Mouse (Mus musculus): Measurements from ENCODE around the gene Chrd. TPM values are rescaled to one million over a fixed set of nuclear protein-coding genes. Genes with fewer than 3 reads are reported as not detected.
A peak's percentile ranks its signal among the peaks of the same experiment; 100 is the strongest.

The Chrd gene
- polyA plus RNA-seq, 2 experiments, result 11.6 to 38.9 TPM

- DNase-seq (ENCODE audit: low spot score) (no peak), ATAC-seq (ENCODE audit: low FRiP score, low read depth) (no peak)
- H3K27ac ChIP-seq (replicated peaks; ENCODE audit: low read depth, low read length), result no peak overlapping the region
- no peak for TF ChIP-seq POLR2A (IDR thresholded peaks at IDR 0.05; ENCODE audit: borderline replicate concordance, extremely low read depth, insufficient read depth, insufficient read length)
- H3K4me2 ChIP-seq (replicated peaks; ENCODE audit: low read depth, low read length, severe bottlenecking), result no peak overlapping the region
- H3K9me3 ChIP-seq (ENCODE audit: control insufficient read depth, low read length), result no peaks in the 10 kb centered on the region
- 45% methylated on average over 5 of the region's 5 CpGs for WGBS
- no peak overlapping the region for H3K4me3 ChIP-seq (replicated peaks; ENCODE audit: low read length)
- H3K36me3 ChIP-seq (ENCODE audit: control insufficient read depth, insufficient read depth, low read length), result no peaks in the 10 kb centered on the region; the same call in 1 of the 2 replicates
- H3K4me1 ChIP-seq (ENCODE audit: control insufficient read depth, insufficient read depth, low read length), result peaks cover 7% of the 10 kb centered on the region; the same call in 1 of the 2 replicates
- no peak overlapping the region for H3K9ac ChIP-seq (ENCODE audit: low read depth, low read length, severe bottlenecking)
- H3K27me3 ChIP-seq (ENCODE audit: control insufficient read depth, insufficient read depth, low read length), result peaks cover 16% of the 10 kb centered on the region
These were observed 2.6 kb upstream of the Chrd start for GRCm38 (mm10) chr16:20730293-20730711.

DNA sequence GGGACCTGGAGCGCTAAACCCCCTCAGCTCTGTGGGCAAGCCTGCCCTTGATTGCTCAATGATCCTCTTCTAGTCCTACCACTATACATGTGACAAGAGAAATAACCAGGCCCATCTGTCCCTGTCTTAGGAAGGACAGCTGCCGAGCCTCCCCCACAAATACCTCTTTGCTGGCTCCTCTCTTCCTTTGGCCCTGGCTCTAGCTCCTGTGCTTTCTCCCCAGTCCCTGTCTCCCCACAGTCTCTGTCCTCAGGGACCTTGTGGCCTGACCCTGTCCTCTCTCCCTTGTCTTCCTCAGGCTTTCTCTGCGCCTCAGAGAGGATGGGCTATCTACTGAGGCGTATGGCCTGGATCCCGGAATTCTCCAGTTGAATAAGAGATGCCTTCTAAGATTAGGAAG, 1.2 kb upstream of the Chrd start:
- TF ChIP-seq POLR2A (IDR thresholded peaks at IDR 0.05; ENCODE audit: borderline replicate concordance, extremely low read depth, insufficient read depth, insufficient read length), result no peak
- ATAC-seq (ENCODE audit: low FRiP score, low read depth) (no peak), DNase-seq (ENCODE audit: low spot score) (no peak)
- peaks cover 7% of the 10 kb centered on the region; the same call in 1 of the 2 replicates for H3K4me1 ChIP-seq (ENCODE audit: control insufficient read depth, insufficient read depth, low read length)
- no peak overlapping the region for H3K4me2 ChIP-seq (replicated peaks; ENCODE audit: low read depth, low read length, severe bottlenecking)
- WGBS, result 69% methylated on average over 5 of the region's 5 CpGs
- H3K27me3 ChIP-seq (ENCODE audit: control insufficient read depth, insufficient read depth, low read length), result peaks cover 26% of the 10 kb centered on the region
- no peak overlapping the region for H3K4me3 ChIP-seq (replicated peaks; ENCODE audit: low read length)
- no peak overlapping the region for H3K27ac ChIP-seq (replicated peaks; ENCODE audit: low read depth, low read length)
- no peaks in the 10 kb centered on the region for H3K9me3 ChIP-seq (ENCODE audit: control insufficient read depth, low read length)
- H3K36me3 ChIP-seq (ENCODE audit: control insufficient read depth, insufficient read depth, low read length), result peaks cover 9% of the 10 kb centered on the region; the same call in 1 of the 2 replicates
- no peak overlapping the region for H3K9ac ChIP-seq (ENCODE audit: low read depth, low read length, severe bottlenecking)

DNA sequence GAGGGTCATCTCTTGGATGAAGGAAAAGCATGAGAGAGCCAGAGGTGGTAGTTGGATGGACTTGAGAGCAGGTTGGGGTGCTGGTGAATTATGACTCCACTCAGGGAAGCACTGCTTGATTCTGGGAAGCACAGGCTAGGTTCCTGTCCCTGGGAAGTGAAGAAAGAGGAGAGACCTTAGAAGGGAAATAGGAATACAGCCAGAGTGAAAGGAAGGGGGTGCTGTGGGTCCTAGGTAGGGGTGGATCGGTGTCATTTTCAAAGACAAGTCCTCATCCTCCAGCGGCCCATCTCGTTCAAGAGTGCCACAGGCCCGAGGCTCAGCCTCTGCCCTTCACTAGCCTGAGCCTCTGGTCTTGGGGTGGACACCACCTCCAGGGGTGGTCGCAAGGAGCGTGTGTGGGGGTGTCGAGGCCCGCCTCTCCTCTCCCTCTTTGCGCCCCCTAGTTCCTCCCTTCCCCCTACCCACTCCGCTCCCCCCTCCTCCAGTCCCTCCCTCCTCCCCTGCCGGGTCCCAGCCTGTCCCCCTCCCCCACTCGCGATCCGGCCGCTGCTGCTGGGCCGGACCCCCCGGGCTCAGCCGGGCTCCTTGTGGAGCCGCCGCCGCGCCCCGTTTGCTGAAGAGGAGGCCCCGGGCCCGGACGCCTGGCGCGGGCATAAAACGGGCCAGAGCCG, 539 bp upstream of the Chrd start:
- H3K4me1 ChIP-seq (ENCODE audit: control insufficient read depth, insufficient read depth, low read length), result peaks cover 7% of the 10 kb centered on the region; the same call in 1 of the 2 replicates
- WGBS, result 0% methylated on average over 13 of the region's 30 CpGs
- DNase-seq (ENCODE audit: low spot score) (peak; percentile 34), ATAC-seq (ENCODE audit: low FRiP score, low read depth) (peak; percentile 61)
- H3K4me2 ChIP-seq (replicated peaks; ENCODE audit: low read depth, low read length, severe bottlenecking), result peak overlapping the region; percentile 96
- TF ChIP-seq POLR2A (IDR thresholded peaks at IDR 0.05; ENCODE audit: borderline replicate concordance, extremely low read depth, insufficient read depth, insufficient read length), result no peak
- peak overlapping the region; percentile 73 for H3K4me3 ChIP-seq (replicated peaks; ENCODE audit: low read length)
- peak overlapping the region; percentile 85 for H3K27ac ChIP-seq (replicated peaks; ENCODE audit: low read depth, low read length)
- H3K36me3 ChIP-seq (ENCODE audit: control insufficient read depth, insufficient read depth, low read length), result peaks cover 12% of the 10 kb centered on the region; the same call in 1 of the 2 replicates
- peak overlapping the region; percentile 86 for H3K9ac ChIP-seq (ENCODE audit: low read depth, low read length, severe bottlenecking)
- peaks cover 26% of the 10 kb centered on the region for H3K27me3 ChIP-seq (ENCODE audit: control insufficient read depth, insufficient read depth, low read length)
- no peaks in the 10 kb centered on the region for H3K9me3 ChIP-seq (ENCODE audit: control insufficient read depth, low read length)

DNA sequence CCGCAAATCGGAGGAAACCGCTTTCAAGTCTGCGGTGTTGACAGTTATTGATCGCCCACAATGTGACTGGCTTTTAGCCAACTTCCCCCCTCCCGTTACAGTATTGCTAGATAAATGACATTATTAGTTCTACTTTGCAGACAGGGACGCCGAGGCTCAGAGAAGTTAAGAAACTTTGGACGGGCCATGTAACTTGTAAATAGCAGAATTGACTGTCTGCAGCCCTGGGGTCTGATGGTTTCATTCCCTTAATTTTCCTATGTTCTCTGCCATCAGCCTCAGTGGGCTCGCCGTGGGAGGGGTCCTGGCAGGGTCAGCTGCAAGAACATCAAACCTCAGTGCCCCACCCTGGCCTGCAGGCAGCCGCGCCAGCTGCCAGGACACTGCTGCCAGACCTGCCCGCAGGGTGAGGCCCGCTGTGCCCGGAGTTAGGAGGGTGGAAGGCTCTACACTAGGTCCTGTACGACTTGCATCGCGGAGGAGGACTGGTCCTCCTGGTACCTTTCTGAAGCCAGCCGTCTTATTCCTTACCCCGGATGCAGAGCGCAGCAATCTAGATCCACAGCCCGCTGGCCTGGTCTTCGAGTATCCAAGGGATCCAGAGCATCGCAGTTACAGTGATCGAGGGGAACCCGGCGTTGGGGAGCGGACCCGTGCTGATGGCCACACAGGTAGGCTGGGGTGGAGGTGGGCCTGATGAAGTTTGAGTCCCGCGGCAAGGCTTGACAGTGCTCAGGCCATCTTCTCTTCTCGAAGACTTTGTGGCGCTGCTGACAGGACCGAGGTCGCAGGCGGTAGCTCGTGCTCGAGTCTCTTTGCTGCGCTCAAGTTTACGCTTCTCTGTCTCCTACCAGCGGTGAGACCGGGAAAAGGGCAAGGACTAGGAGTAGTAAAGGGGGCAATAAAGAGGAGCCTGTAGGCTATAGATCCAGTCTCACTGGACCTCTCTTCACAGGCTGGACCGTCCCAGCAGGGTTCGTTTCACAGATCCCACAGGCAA, 1.1 kb downstream of the Chrd start, which contains the start of gene Thpo:
Gene Thpo, minus strand, starts transcription at position 781 of the 1,000 bp plus-strand sequence.
- peak within 1 kb of the TSS; percentile 86 for H3K9ac ChIP-seq (ENCODE audit: low read depth, low read length, severe bottlenecking)
- H3K27me3 ChIP-seq (ENCODE audit: control insufficient read depth, insufficient read depth, low read length), result peaks cover 26% of the 10 kb centered on the region
- no peak for TF ChIP-seq POLR2A (IDR thresholded peaks at IDR 0.05; ENCODE audit: borderline replicate concordance, extremely low read depth, insufficient read depth, insufficient read length)
- no peak for ATAC-seq (ENCODE audit: low FRiP score, low read depth)
- peaks cover 7% of the 10 kb centered on the region; the same call in 1 of the 2 replicates for H3K4me1 ChIP-seq (ENCODE audit: control insufficient read depth, insufficient read depth, low read length)
- 3% methylated on average over 45 of the region's 45 CpGs for WGBS
- H3K27ac ChIP-seq (replicated peaks; ENCODE audit: low read depth, low read length), result no peak within 1 kb of the TSS
- H3K4me3 ChIP-seq (replicated peaks; ENCODE audit: low read length), result peak within 1 kb of the TSS; percentile 73
- peaks cover 13% of the 10 kb centered on the region; the same call in 1 of the 2 replicates for H3K36me3 ChIP-seq (ENCODE audit: control insufficient read depth, insufficient read depth, low read length)
- no peaks in the 10 kb centered on the region for H3K9me3 ChIP-seq (ENCODE audit: control insufficient read depth, low read length)
- peak within 1 kb of the TSS; percentile 96 for H3K4me2 ChIP-seq (replicated peaks; ENCODE audit: low read depth, low read length, severe bottlenecking)
- no peak for DNase-seq (ENCODE audit: low spot score)

DNA sequence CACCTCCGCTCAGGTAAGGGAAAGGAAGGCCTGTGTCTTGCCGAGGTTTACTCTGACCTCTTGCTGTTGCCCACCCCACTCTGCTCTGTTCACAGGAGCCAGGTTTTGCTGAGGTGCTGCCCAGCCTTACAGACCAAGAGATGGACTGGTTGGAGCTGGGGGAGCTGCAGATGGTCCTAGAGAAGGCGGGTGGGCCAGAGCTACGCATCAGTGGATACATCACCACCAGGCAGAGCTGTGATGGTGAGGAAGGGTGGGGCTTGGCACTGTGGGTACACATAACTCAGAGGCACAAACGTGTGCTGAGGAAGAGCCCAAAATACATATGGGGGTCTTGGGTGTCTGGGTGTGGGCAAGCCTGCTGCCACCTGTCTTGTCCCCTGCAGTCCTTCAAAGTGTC, 2.7 kb downstream of the Chrd start:
- H3K4me2 ChIP-seq (replicated peaks; ENCODE audit: low read depth, low read length, severe bottlenecking), result no peak overlapping the region
- peaks cover 7% of the 10 kb centered on the region; the same call in 1 of the 2 replicates for H3K4me1 ChIP-seq (ENCODE audit: control insufficient read depth, insufficient read depth, low read length)
- peaks cover 26% of the 10 kb centered on the region for H3K27me3 ChIP-seq (ENCODE audit: control insufficient read depth, insufficient read depth, low read length)
- H3K36me3 ChIP-seq (ENCODE audit: control insufficient read depth, insufficient read depth, low read length), result peaks cover 17% of the 10 kb centered on the region; the same call in 1 of the 2 replicates
- no peak overlapping the region for H3K4me3 ChIP-seq (replicated peaks; ENCODE audit: low read length)
- ATAC-seq (ENCODE audit: low FRiP score, low read depth) (no peak), DNase-seq (ENCODE audit: low spot score) (no peak)
- no peak overlapping the region for H3K27ac ChIP-seq (replicated peaks; ENCODE audit: low read depth, low read length)
- WGBS, result 74% methylated on average over 5 of the region's 5 CpGs
- no peaks in the 10 kb centered on the region for H3K9me3 ChIP-seq (ENCODE audit: control insufficient read depth, low read length)
- no peak overlapping the region for H3K9ac ChIP-seq (ENCODE audit: low read depth, low read length, severe bottlenecking)
- no peak for TF ChIP-seq POLR2A (IDR thresholded peaks at IDR 0.05; ENCODE audit: borderline replicate concordance, extremely low read depth, insufficient read depth, insufficient read length)

Data from limb, embryonic 14.5 days (tissue).